Mouse (Mus musculus) B cell, adult 62 days (primary cell): ENCODE data around the gene Krtap5-3. TPM values are rescaled to one million over a fixed set of nuclear protein-coding genes. Genes with fewer than 3 reads are reported as not detected.

ENCODE experiments used
- total RNA-seq: library from RNA; stranded (reverse); gene quantifications from 4 replicates; pipeline ENCODE4 v1.2.4, GENCODE M21; 2023

Gene Krtap5-3
- not detected in 4 replicates for total RNA-seq

GRCm38 (mm10) chr7:142201064-142201463 lies at the start of gene Krtap5-3:
Gene Krtap5-3 (plus strand): TSS chr7:142201364.

GRCm38 (mm10) chr7:142157013-142157412 lies 44.2 kb upstream of the Krtap5-3 start, which contains the start of gene Gm29735:
Gene Gm29735 (minus strand): TSS chr7:142157113.

GRCm38 (mm10) chr7:142165639-142166038 lies 35.5 kb upstream of the Krtap5-3 start, which contains the start of gene Gm4553:
Gene Gm4553 (minus strand): TSS chr7:142165739.

GRCm38 (mm10) chr7:142175905-142176304 lies 25.3 kb upstream of the Krtap5-3 start, which contains the start of gene Krtap5-2:
Gene Krtap5-2 (minus strand): TSS chr7:142176005.

GRCm38 (mm10) chr7:142190289-142190688 lies 10.9 kb upstream of the Krtap5-3 start, which contains the start of gene Gm10153:
Gene Gm10153 (minus strand): TSS chr7:142190389.

GRCm38 (mm10) chr7:142211559-142211958 lies 10.4 kb downstream of the Krtap5-3 start, which contains the start of gene Gm7579:
Gene Gm7579 (plus strand): TSS chr7:142211859.

GRCm38 (mm10) chr7:142229871-142230270 lies 28.7 kb downstream of the Krtap5-3 start, which contains the start of gene Krtap5-5:
Gene Krtap5-5 (minus strand): TSS chr7:142229971.

GRCm38 (mm10) chr7:142240978-142241377 lies 39.8 kb downstream of the Krtap5-3 start, which contains the start of gene Gm40460:
Gene Gm40460 (minus strand): TSS chr7:142241078.

Other genes with a start within 250 kb of the Krtap5-3 start
- 33.3 to 45.7 TPM (median 40.9 TPM) in 4 replicates for gene Mob2, start 140.3 kb upstream of the Krtap5-3 start, total RNA-seq
- gene Dusp8, start 105.5 kb upstream of the Krtap5-3 start, total RNA-seq: 4.6 to 6.7 TPM (median 5.9 TPM) in 4 replicates
- gene Gm45618, start 80.6 kb upstream of the Krtap5-3 start, total RNA-seq: not detected in 4 replicates
- not detected in 4 replicates for gene Gm39115, start 65.3 kb upstream of the Krtap5-3 start, total RNA-seq
- not detected in 4 replicates for gene Gm45337, start 56.8 kb upstream of the Krtap5-3 start, total RNA-seq
- gene Gm29735, start 44.3 kb upstream of the Krtap5-3 start, total RNA-seq: not detected in 4 replicates
- gene Gm4553, start 35.6 kb upstream of the Krtap5-3 start, total RNA-seq: not detected in 4 replicates
- not detected in 4 replicates for gene Krtap5-2, start 25.4 kb upstream of the Krtap5-3 start, total RNA-seq
- not detected in 4 replicates for gene Gm10153, start 11.0 kb upstream of the Krtap5-3 start, total RNA-seq
- not detected in 4 replicates for gene Gm7579, start 10.5 kb downstream of the Krtap5-3 start, total RNA-seq
- not detected in 4 replicates for gene Krtap5-5, start 28.6 kb downstream of the Krtap5-3 start, total RNA-seq
- not detected in 4 replicates for gene Gm40460, start 39.7 kb downstream of the Krtap5-3 start, total RNA-seq
- gene Gm2431, start 57.0 kb downstream of the Krtap5-3 start, total RNA-seq: not detected in 4 replicates
- gene Gm4559, start 73.0 kb downstream of the Krtap5-3 start, total RNA-seq: not detected in 4 replicates
- not detected in 4 replicates for gene Krtap5-1, start 95.8 kb downstream of the Krtap5-3 start, total RNA-seq
- gene Krtap5-4, start 102.2 kb downstream of the Krtap5-3 start, total RNA-seq: not detected in 4 replicates
- gene Ifitm10, start 172.4 kb downstream of the Krtap5-3 start, total RNA-seq: 0.75 TPM in 1 of 4 replicates, not detected in the others
- 0.85 TPM in 1 of 4 replicates, not detected in the others for gene Gm49369, start 181.3 kb downstream of the Krtap5-3 start, total RNA-seq
- 67.6 to 79.8 TPM (median 71.9 TPM) in 4 replicates for gene Ctsd, start 186.7 kb downstream of the Krtap5-3 start, total RNA-seq
- not detected in 4 replicates for gene Syt8, start 233.5 kb downstream of the Krtap5-3 start, total RNA-seq
- 3.1 to 9.1 TPM (median 5.4 TPM) in 4 replicates for gene Tnni2, start 240.4 kb downstream of the Krtap5-3 start, total RNA-seq